Mouse (Mus musculus) liver, adult (tissue): ENCODE data around the gene Ccr7.

Experiments
- GATA4 ChIP-seq: IDR thresholded peaks from 2 replicates; pipeline ENCODE4 v1.6.1; 2014; ENCODE audit warnings: mild to moderate bottlenecking, low read length; ENCODE audit not compliant: insufficient replicate concordance

Ccr7 gene

DNA sequence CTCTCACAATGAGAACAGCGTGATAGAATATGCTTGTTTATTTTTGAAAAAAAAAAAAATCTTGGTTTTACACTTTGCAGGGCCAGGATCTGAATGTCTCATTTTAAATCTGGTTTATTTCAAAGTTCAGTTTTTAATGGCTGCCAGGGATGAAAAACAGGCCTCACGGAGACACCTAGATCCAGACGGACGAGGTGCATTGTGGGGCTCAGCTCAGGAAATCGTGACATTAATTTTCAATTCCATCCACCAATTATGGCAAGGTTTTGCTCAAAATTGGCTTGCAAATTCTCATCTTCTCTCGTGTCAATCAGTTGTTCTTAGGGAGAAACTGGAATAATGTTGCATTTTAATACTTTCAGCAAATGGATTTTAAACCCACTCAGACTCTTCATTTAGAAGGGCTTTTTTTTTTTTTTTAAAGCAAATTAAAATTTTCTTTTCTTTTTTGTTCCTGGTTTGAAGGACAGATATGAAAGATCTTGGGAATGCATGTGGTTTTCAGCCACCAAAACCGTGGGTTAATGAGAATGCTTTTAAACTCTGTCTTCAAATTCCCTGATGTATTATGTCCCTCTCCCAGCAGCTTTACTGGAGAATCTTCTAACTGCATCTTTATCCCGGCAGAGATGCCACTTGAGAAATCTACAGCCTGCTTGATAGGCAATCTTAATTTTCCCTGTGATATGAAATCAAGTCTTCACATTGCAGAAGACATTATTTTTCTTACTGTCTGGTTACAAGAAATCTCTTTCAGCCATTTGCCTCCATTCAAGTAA is 57.7 kb downstream of the Ccr7 start:
- TF ChIP-seq GATA4, result no peak

DNA sequence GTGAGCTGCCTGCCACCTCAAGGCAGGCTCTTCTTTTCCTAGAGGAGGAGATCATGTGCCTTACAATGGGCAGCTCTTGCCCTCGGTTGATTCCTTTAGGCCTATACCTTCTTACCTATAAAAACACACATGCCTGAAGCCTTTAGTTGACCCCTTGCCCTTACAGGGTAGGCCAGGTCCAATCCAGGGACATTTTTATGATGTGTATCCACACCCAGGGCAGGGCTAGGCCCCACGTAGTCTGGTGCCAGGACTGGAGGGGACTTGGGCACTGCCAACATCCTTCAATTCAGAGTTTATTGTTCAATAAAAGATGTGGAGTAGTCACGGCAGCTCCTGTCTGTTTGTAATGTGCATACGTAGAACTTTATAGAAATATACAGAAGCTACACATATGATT is 58.5 kb downstream of the Ccr7 start:
- no peak for TF ChIP-seq GATA4

DNA sequence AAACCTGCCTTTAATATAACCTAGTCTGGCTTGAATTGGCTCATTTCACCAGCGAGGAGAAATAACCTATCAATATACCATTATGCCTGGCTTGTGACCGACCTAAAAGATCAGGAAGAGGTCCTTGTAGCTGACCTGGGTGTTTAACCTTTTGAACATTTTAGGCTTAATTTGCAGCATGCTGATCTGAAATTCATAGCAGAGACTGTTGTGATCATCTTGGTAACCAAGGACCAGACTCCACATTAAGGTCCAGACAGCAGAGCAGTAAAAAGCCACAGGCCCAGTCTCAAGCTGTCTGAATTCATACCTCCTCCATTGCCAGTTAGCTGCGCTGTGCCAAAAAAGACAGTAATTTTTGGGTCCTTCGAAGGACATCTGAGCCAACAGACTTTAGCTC is 59.1 kb downstream of the Ccr7 start:
- no peak for TF ChIP-seq GATA4

DNA sequence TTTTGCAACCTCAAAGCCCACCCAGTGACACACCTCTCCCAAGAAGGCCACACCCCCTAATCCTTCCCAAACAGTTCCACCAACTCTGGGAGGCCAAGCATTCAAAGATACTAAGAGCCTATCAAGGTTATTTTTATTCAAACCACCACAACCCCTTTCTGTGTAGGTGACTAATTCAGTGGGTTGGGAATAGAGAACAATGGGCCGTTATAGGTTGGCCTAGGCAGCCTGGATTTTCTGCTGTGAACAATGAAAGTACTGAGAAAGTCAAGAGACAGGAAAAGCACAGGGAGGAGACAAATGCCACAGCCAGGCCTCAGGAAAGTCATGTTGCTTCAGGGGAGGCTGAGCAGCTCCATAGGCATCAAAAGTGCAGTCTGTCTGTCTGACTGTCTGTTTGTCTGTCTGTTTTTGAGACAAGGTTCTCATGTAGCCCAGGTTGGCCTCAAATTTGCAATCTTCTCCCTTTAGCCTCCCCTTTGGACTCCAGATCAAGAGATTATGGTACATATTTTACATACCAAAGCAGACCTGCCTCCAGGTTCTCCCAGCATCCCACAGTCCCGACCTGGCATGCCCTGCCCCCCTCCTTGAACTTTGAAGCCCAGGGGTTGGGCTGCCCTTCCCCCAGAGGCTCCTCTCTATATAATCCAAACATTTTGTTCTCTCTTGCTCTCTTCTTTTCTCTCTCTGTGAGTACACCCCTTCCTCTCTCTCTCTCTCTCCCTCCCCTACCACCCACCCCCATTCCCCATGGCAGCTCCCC is 59.8 kb downstream of the Ccr7 start:
- no peak for TF ChIP-seq GATA4
